Mouse (Mus musculus): ENCODE measurements around the gene Tut1.

- TF ChIP-seq CTCF (IDR thresholded peaks at IDR 0.05; ENCODE audit: extremely low read depth, insufficient read length, insufficient replicate concordance, low read depth, low read length), result no peak
- no peak for TF ChIP-seq POLR2A (IDR thresholded peaks at IDR 0.05; ENCODE audit: low read depth, low read length)
These were observed 34.0 kb upstream of the Tut1 start for GRCm38 (mm10) chr19:8919684-8920072.

Data from small intestine, adult 2 months (tissue).